Mouse (Mus musculus): Measurements from ENCODE around the gene Tln1.
"Not testable (repeated sequence)": the region's sequence is repeated elsewhere in the genome, so short reads cannot be mapped to it uniquely, and the experiment has no call there.

The Tln1 gene

DNA sequence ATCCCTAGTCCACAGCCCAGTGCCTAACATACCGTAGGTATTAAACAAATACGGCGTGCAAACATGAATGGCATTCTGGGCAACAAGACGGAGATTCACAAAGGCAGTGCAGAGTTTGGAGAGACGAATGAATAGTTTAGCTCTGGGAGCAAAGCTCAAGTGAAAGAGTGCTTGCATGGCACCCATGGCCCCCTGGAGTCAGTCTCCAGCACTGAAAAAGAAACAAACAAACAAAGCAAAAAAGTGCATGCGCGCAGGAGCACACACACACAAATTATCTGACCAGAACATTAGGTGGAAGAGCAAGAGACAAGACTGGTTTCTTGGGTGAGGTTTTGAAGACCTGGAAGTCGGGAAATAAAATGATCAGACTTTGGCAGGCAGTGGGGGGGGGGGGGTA is 56.4 kb downstream of the Tln1 start:
- DNase-seq (ENCODE audit: low spot score in 2 of 2): no peak

DNA sequence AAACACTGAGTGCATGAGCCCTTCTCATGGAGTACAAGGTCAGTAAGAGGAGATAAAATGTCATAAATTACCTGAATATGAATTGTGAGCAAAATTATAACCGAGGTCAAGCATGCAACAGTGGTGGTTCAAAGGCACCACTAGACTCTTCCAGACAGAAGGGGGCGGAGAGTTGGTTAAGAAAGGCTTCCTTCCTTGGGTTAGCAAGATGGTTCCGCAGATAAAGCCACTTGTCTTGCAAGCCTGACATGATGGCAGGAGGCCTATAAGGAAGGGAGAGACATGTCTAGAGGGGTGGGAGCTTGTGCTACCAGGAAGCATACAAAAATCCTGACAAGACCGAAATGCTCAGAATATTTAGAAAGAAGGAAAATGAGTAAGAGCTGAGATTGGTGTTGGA is 58.2 kb downstream of the Tln1 start:
- no peak for DNase-seq (ENCODE audit: low spot score in 2 of 2)

DNA sequence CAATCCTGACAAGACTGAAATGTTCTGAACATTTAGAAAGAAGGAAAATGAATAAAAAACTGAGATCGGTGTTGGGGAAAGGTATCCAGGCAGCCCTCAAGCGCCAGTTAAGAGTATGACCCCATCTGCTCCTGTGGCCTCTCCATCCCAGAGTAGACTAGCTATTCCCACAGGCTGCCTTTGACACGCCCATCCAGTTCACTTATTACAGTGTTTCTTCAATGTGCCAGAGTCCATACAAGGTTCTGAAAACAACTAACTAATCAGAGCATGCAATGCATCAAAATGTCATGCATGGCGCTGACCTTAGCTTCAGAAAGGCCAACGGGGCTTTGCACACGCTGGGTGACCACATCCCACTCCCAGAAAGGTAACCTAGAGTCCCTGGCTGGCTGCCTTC is 59.0 kb downstream of the Tln1 start:
- DNase-seq (ENCODE audit: low spot score in 2 of 2): no peak

DNA sequence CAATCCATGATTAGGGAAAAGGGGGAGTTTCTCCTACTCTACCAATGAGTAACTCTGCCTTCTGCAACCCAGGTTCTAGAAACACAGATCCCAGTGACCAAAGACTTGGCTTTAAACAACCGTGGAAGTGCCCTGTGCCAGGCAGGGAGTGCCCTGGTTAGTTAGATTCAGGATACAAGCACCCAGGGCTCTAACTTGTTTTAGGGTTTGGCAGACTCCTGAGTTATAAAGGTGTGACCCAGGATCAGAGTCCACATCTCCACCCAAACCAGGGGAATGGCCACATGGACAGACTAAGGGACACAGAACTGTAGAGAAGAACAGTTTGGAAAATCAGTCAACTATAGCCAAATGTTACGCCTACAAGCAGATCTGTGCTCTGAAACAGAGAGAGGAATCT is 59.5 kb downstream of the Tln1 start:
- DNase-seq (ENCODE audit: low spot score in 2 of 2): no peak

- peak; percentile 64 to 71 for DNase-seq (ENCODE audit: low spot score in 2 of 2)
Measured at GRCm38 (mm10) chr4:43499407-43500333, 62.8 kb downstream of the Tln1 start, which contains the start of gene Arhgef39. Gene Arhgef39 (minus strand): TSS chr4:43499695.

- DNase-seq (ENCODE audit: low spot score in 2 of 2): no peak
Measured at GRCm38 (mm10) chr4:43498983-43499382, 63.5 kb downstream of the Tln1 start.

DNA sequence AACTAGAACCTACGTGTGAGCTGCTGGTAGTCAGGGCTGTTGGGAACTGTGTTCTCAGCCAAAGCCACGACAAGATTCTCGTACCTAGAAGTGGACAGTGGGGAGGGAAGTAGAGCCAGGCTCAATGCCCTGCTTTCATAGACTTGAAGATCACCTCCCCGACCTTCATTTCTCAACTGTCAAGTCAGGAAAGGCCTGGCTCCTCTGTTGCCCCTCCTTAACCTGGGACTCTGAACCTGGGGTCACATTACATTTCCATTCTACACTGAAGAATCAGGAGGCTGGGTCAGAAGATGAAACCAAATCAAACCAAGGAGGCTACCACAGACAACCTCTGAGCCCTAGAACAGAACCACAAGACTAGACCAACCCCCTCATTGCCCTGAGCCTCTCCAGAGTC is 64.5 kb downstream of the Tln1 start:
- DNase-seq (ENCODE audit: low spot score in 2 of 2): no peak

- no peak for DNase-seq (ENCODE audit: low spot score in 2 of 2)
Measured at GRCm38 (mm10) chr4:43497405-43497804, 65.1 kb downstream of the Tln1 start.

GRCm38 (mm10) chr4:43496587-43496986 is 65.9 kb downstream of the Tln1 start:
- DNase-seq (ENCODE audit: low spot score in 2 of 2): no peak

DNA sequence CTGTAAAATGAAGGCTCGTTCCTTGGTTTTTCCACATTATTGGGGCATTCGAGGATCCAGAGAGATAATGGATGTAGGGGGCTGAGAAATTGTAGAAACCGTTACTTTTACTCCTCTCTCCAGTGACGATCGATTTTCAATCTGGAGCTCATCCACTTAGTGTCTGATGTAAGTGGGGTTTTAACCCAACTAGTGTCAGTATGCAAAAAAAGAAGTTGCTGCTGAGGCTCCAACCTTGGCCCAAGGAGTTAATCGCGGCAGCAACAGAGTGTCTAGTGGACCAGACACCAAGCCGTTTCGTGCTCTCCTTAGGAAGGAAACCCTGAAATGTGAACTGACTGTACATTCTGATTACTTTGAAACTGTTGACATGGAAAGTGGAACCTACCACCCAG is 68.6 kb downstream of the Tln1 start:
- DNase-seq (ENCODE audit: low spot score in 2 of 2): no peak

DNA sequence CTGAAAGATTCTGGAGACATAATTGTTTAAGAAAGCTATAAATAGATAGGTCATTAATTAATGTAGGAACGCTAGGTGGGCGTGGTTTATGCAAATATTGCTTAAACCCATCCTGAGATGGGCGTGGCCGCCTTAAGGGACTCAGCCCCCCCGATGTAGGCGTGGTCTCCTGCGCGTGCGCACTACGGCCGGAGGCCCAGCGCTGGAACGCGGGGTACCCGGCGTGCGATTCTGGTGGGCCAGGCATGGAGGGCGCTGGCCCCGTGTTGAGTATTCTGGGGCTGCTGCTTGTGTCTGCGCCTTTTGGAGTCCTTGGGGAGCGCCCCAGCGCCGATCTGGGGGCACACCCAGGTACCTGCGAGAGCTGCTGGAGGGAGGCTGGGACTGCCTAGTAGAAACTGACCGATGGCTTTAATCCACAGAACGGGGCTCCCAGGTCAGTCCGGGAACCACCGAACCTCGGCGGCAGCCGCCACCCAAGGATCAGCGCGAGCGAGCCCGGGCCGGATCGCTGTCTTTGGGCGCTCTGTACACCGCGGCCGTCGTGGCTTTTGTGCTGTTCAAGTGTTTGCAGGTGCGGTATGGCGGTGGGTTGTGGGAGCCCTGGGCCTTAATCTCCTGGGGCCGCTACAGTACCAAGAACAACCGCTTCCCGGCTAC is 69.2 kb downstream of the Tln1 start:
- peak; percentile 92 to 93 for DNase-seq (ENCODE audit: low spot score in 2 of 2)

DNA sequence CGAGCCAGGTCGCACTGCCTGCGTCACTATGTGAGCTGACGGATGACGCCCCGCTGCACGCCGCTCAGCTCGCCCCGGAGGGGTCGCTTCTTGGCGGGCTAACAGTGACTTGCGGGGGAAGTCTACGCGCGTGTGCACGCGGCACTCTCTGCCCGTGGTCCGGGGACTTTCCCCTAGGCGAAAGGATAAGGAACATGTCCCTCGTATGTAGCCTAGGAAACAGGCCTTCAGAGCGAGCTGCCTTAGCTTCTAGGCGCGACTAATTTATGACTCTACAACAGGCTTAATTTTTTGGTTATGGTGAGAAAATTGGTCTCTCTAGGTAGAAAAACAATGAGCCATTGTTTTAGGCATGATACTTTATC is 69.7 kb downstream of the Tln1 start, which contains the start of gene Ccdc107:
Gene Ccdc107, plus strand, starts transcription at position 80 of the 365 bp plus-strand sequence.
- peak; percentile 72 to 92 for DNase-seq (ENCODE audit: low spot score in 2 of 2)

DNA sequence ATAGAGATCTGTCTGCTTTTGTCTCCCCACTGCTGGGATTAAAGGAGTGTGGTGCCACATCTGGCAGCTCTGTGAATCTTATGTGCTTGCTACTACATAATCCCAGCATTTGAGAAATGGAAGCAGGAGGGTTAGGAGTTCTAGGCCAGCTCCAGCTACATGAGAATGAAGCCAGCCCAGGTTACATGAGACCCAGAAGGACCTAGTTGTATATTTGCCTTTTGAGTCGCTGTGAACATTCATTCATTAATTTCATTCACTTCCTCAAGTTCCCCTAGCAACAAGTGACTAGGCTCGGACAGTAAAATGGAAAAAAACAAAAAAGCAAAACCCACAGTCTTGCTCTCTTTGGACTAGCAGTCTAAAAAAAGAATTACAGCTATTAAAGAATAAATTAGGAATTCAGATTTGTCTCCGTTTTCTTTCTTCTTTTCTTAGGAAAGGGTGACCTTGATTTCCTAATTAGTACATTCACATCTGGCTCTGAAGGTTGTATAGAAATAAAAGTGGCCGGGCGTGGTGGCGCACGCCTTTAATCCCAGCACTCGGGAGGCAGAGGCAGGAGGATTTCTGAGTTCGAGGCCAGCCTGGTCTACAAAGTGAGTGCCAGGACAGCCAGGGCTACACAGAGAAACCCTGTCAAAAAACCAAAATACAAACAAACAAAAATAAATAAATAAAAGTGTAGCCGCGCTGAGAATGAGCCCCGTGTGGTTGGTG is 70.2 kb downstream of the Tln1 start:
- DNase-seq (ENCODE audit: low spot score in 2 of 2): no peak

- DNase-seq (ENCODE audit: low spot score in 2 of 2): no peak
Measured at GRCm38 (mm10) chr4:43490801-43491200, 71.7 kb downstream of the Tln1 start.

DNA sequence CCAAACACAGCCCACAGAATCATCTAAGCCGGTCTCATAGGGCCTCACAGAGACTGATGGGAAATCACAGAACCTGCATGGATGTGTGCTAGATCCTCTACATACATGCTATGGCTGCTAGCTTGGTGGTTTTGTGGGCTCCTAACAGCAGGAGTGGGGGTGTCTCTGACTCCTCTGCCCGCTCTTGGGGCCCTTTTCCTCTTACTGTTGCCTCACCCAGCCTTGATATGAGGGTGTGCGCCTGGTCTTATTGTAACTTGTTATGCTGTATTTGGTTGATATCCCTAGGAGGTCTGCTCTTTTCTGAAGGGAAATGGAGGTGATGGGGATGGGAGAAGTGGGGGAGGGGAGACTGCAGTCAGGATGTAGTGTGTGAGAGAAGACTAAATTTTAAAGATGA is 72.9 kb downstream of the Tln1 start:
- DNase-seq (ENCODE audit: low spot score in 2 of 2): no peak

- DNase-seq (ENCODE audit: low spot score in 2 of 2): not testable (repeated sequence)
Measured at GRCm38 (mm10) chr4:43485666-43486065, 76.8 kb downstream of the Tln1 start.

- no peak for DNase-seq (ENCODE audit: low spot score in 2 of 2)
Measured at GRCm38 (mm10) chr4:43483535-43484091, 78.9 kb downstream of the Tln1 start, which contains the start of gene Sit1. Gene Sit1 (minus strand): TSS chr4:43483734.

GRCm38 (mm10) chr4:43482591-43482990 is 79.9 kb downstream of the Tln1 start:
- DNase-seq (ENCODE audit: low spot score in 2 of 2): no peak

GRCm38 (mm10) chr4:43481894-43482456 is 80.5 kb downstream of the Tln1 start:
- no peak for DNase-seq (ENCODE audit: low spot score in 2 of 2)
